Mouse (Mus musculus): ENCODE results near the gene Micu2. TPM values are rescaled to one million over a fixed set of nuclear protein-coding genes. Genes with fewer than 3 reads are reported as not detected.
"Not testable (repeated sequence)": the region's sequence is repeated elsewhere in the genome, so short reads cannot be mapped to it uniquely, and the experiment has no call there.

Micu2 gene
- polyA plus RNA-seq, 1 experiment, result 21.3 TPM

DNA sequence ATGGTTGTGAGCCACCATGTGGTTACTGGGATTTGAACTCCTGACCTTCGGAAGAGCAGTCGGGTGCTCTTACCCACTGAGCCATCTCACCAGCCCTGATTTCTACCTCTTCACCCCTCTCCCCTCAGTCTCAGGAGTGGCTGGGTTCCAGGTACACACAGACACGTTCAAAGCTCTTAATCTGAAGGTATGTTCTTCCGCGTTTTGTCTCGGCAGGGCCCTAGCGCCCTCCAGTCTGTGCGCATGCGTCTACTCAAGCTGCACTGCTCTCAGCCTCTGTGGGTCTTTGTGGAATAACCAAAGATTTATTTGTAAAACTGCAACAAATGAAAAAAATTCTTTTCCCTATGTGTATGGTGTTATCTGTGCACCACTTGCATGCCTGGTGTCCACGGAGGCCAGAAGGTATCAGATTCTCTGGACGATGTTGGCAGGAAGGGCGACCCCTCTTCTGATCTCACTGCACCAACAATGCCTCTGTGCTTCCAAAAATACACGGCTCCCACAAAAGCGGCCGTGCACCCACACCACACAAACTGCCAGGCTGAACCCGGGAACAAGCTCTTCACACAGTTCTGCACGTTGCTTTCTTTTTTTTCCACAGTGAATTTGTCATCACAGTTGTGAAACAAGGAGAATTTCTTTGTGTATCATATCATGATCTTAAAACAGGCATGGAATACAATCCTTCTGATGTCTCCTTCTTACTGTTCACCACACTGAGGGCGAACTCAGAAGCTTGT is 78.3 kb downstream of the Micu2 start:
- no peak for TF ChIP-seq POLR2A (IDR thresholded peaks at IDR 0.05; ENCODE audit: borderline replicate concordance, insufficient read depth, low read length)
- DNase-seq, result peak; percentile 43 to 45
- Histone ChIP-seq H3K27me3 (ENCODE audit: control insufficient read depth, insufficient read depth, low read length) (no peaks in the 10 kb centered on the region), H3K4me3 (replicated peaks; ENCODE audit: insufficient read depth, low read depth, low read length) (no peak overlapping the region), H3K27ac (ENCODE audit: insufficient read depth, low read length) (peak overlapping the region; percentile 52; the same call in 1 of the 2 replicates), H3K4me1 (ENCODE audit: control insufficient read depth, insufficient read depth, low read length) (no peaks in the 10 kb centered on the region)
- WGBS, result 79% methylated on average over 18 of the region's 18 CpGs

DNA sequence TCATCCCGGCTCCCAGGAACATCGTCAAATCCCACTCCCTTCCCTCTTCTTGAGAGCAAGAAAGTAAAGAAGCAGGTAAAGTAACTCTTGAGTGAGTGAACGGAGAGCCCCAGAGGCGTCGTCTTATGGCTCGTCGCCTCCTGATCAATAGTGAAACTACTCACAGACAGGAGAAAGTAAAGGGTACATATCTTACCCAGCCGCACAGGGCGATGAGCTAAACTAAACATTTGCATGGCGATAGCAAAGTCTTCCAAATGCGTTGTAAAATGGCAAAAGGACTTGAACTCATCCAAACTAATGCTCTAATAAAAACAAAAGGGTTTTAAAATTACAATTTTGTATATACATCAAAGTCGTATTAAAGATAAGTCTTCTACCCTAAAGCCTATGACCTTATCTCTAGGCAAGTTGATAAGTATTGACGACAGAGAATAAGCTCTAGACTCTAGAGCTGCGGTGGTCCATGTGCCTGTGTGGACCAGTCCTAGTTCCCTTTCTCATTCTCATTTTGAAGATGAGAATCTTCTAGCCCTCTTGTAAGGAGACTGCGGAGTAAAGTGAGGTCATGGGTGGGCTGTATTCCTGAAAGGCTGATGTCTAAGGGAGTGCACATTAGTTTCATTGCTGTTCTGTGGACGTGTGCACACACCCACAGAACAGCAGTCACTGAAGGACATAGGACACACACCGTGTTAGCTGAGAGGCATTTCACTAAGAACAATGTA is 79.8 kb downstream of the Micu2 start:
- WGBS, result 94% methylated on average over 17 of the region's 17 CpGs
- Histone ChIP-seq H3K4me3 (replicated peaks; ENCODE audit: insufficient read depth, low read depth, low read length) (no peak overlapping the region), H3K27me3 (ENCODE audit: control insufficient read depth, insufficient read depth, low read length) (no peaks in the 10 kb centered on the region), H3K4me1 (ENCODE audit: control insufficient read depth, insufficient read depth, low read length) (no peaks in the 10 kb centered on the region), H3K27ac (ENCODE audit: insufficient read depth, low read length) (no peak overlapping the region)
- no peak for TF ChIP-seq CTCF (IDR thresholded peaks at IDR 0.05; ENCODE audit: borderline replicate concordance, insufficient read depth, low read depth, low read length)
- no peak for TF ChIP-seq POLR2A (IDR thresholded peaks at IDR 0.05; ENCODE audit: borderline replicate concordance, insufficient read depth, low read length)
- no peak for DNase-seq

DNA sequence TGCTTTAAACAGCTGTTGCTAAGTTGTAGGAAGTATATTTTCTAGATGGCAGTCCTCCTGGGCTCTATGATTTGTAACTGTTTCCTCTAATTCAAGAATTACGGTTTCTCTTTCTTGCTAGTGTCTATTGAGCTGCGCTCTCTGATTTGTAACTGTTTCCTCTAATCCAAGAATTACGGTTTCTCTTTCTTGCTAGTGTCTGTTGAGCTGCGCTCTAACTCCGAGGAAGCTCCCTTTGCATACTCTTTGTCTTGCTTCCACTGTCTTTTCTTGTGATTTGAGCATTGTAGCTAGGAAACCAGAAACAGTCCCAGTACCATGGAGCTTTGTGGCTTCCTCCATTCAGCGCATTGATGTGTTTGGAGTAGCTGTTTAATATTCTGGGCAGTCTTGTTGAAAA is 83.7 kb downstream of the Micu2 start:
- 55% methylated on average over 6 of the region's 6 CpGs for WGBS
- no peaks in the 10 kb centered on the region for H3K27me3 ChIP-seq (ENCODE audit: control insufficient read depth, insufficient read depth, low read length)
- no peak for TF ChIP-seq POLR2A (IDR thresholded peaks at IDR 0.05; ENCODE audit: borderline replicate concordance, insufficient read depth, low read length)
- TF ChIP-seq CTCF (IDR thresholded peaks at IDR 0.05; ENCODE audit: borderline replicate concordance, insufficient read depth, low read depth, low read length), result no peak

DNA sequence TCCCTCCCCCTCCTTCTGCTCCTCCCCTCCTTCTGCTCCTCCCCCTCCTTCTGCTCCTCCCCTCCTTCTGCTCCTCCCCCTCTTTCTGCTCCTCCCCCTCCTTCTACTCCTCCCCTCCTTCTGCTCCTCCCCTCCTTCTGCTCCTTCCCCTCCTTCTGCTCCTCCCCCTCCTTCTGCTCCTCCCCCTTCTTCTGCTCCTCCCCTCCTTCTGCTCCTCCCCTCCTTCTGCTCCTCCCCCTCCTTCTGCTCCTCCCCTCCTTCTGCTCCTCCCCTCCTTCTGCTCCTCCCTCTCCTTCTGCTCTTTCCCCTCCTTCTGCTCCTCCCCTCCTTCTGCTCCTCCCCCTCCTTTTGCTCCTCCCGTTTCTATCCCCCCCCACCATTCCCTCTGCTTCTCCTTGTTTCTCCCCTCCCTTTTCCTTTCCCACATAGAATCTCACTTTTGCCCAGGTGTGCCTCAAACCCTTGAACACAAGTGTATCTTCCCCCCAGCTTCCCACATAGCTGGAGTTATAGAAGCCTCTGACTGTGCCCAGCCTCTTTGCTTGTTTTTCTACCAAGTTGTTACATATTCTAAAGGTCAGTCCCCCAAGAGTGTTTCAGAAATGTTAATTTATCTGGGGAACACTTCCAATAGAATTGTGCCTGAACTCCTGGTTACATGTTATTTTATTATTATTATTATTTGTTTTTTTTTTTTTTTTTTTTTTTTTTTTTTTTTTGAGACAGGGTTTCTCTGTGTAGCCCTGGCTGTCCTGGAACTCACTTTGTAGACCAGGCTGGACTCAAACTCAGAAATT is 86.7 kb downstream of the Micu2 start:
- not testable (repeated sequence) for H3K27ac ChIP-seq (ENCODE audit: insufficient read depth, low read length); H3K4me3 ChIP-seq (replicated peaks; ENCODE audit: insufficient read depth, low read depth, low read length); H3K27me3 ChIP-seq (ENCODE audit: control insufficient read depth, insufficient read depth, low read length); DNase-seq; H3K4me1 ChIP-seq (ENCODE audit: control insufficient read depth, insufficient read depth, low read length)
- WGBS, result 38% methylated on average over 1 of the region's 1 CpGs

More for the DNA sequence above, 83.7 kb downstream of the Micu2 start:
- H3K4me3 ChIP-seq (replicated peaks; ENCODE audit: insufficient read depth, low read depth, low read length), result no peak overlapping the region
- no peak for DNase-seq
- H3K27ac ChIP-seq (ENCODE audit: insufficient read depth, low read length), result no peak overlapping the region
- no peaks in the 10 kb centered on the region for H3K4me1 ChIP-seq (ENCODE audit: control insufficient read depth, insufficient read depth, low read length)

DNA sequence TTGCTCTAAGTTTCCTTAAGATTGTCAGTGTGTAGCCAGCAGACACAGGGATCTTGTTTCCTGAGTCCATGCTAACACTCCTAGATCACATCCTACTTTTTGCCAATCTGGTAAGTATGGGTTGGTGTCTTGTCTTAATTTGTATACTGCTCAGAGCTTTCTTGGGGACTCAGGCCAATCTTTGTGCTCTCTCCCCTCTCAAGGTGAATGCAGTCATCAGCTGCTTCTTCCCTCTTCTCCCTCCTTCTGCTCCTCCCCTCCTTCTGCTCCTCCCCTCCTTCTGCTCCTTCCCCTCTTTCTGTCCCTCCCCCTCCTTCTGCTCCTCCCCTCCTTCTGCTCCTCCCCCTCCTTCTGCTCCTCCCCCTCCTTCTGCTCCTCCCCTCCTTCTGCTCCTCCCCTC is 87.3 kb downstream of the Micu2 start:
- not testable (repeated sequence) for H3K27me3 ChIP-seq (ENCODE audit: control insufficient read depth, insufficient read depth, low read length); H3K4me1 ChIP-seq (ENCODE audit: control insufficient read depth, insufficient read depth, low read length); DNase-seq; H3K27ac ChIP-seq (ENCODE audit: insufficient read depth, low read length); H3K4me3 ChIP-seq (replicated peaks; ENCODE audit: insufficient read depth, low read depth, low read length)

DNA sequence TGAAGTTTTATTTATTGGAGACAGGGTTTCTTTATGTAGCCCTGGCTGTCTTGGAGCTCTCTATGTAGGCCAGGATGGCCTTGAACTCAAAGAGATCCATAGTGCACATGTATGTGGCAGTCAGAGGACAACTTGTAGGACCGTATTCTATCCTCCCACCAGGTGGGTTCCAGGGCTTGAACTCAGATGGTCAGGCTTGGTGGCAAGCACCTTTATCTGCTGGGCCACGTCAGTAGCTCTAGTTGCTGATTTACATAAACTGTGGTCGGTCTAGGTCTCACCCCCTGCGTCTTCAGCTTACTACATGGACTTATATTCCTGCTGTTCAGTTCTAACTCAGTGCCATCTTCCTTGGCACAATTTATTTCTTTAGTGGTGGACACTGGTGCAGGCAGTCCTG is 87.7 kb downstream of the Micu2 start:
- no peaks in the 10 kb centered on the region for H3K4me1 ChIP-seq (ENCODE audit: control insufficient read depth, insufficient read depth, low read length)
- 72% methylated on average over 4 of the region's 4 CpGs for WGBS
- H3K27me3 ChIP-seq (ENCODE audit: control insufficient read depth, insufficient read depth, low read length), result no peaks in the 10 kb centered on the region
- H3K4me3 ChIP-seq (replicated peaks; ENCODE audit: insufficient read depth, low read depth, low read length), result no peak overlapping the region
- DNase-seq, result no peak
- H3K27ac ChIP-seq (ENCODE audit: insufficient read depth, low read length), result no peak overlapping the region
- TF ChIP-seq CTCF (IDR thresholded peaks at IDR 0.05; ENCODE audit: borderline replicate concordance, insufficient read depth, low read depth, low read length) (no peak), POLR2A (IDR thresholded peaks at IDR 0.05; ENCODE audit: borderline replicate concordance, insufficient read depth, low read length) (no peak)

DNA sequence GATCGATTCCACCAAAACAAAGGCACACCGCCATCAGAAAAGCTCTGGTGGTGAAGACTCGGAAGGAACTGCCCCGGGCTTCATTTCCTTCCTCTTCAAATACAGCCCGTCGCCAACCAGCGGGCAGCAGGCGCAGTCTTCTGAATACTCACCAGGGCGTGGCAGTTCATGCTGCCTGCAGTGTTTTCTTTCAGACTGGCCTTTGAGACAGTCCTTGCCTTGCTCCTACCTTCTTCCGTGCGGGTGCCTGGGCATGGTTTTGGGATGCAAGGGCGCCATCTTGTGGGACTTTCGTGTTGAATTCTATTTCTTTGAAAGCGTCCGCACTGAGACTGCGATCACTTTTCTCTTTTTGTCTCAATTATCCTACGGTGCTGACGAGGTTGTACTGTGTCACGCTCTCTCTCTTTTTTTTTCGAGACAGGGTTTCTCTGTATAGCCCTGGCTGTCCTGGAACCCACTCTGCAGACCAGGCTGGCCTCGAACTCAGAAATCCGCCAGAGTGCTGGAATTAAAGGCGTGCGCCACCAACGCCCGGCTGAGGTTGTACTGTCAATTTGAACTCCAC is 88.5 kb downstream of the Micu2 start:
- DNase-seq, result peak; percentile 83 to 85
- TF ChIP-seq POLR2A (IDR thresholded peaks at IDR 0.05; ENCODE audit: borderline replicate concordance, insufficient read depth, low read length), result no peak
- peak; percentile 88 for TF ChIP-seq CTCF (IDR thresholded peaks at IDR 0.05; ENCODE audit: borderline replicate concordance, insufficient read depth, low read depth, low read length)
- 17% methylated on average over 26 of the region's 26 CpGs for WGBS
- Histone ChIP-seq H3K27ac (ENCODE audit: insufficient read depth, low read length) (no peak overlapping the region), H3K4me1 (ENCODE audit: control insufficient read depth, insufficient read depth, low read length) (no peaks in the 10 kb centered on the region), H3K4me3 (replicated peaks; ENCODE audit: insufficient read depth, low read depth, low read length) (peak overlapping the region; percentile 42), H3K27me3 (ENCODE audit: control insufficient read depth, insufficient read depth, low read length) (no peaks in the 10 kb centered on the region)

All from cerebellum, adult 2 months (tissue).